Mouse (Mus musculus) cerebellum, adult 11-12 months (tissue): ENCODE results near the gene Zdhhc4.
A peak's percentile ranks its signal among the peaks of the same experiment; 100 is the strongest.

Source experiments
- DNase-seq: peaks from one replicate; pipeline ENCODE4 v3.0.0; 2022

Gene Zdhhc4

GRCm38 (mm10) chr5:143272540-143273330 lies 56.3 kb downstream of the Zdhhc4 start:
- DNase-seq = no peak

GRCm38 (mm10) chr5:143272108-143272507 lies 56.9 kb downstream of the Zdhhc4 start:
- no peak for DNase-seq

- DNase-seq = no peak
Observed at GRCm38 (mm10) chr5:143271642-143272041, 57.4 kb downstream of the Zdhhc4 start.

GRCm38 (mm10) chr5:143270151-143270519 lies 58.9 kb downstream of the Zdhhc4 start:
- DNase-seq = no peak

- DNase-seq = peak; percentile 81
Observed at GRCm38 (mm10) chr5:143269363-143270150, 59.5 kb downstream of the Zdhhc4 start, which contains the start of gene Zfp316. Zfp316 (minus strand) TSS chr5:143270022.

- peak; percentile 57 for DNase-seq
Observed at GRCm38 (mm10) chr5:143268985-143269362, 60.1 kb downstream of the Zdhhc4 start.

- no peak for DNase-seq
Observed at GRCm38 (mm10) chr5:143266794-143267193, 62.3 kb downstream of the Zdhhc4 start.
